Mouse (Mus musculus): ENCODE data around the gene Spag7. TPM values are rescaled to one million over a fixed set of nuclear protein-coding genes. Genes with fewer than 3 reads are reported as not detected.
A peak's percentile ranks its signal among the peaks of the same experiment; 100 is the strongest.

Gene Spag7
- polyA plus RNA-seq, 1 experiment: 36.6 TPM

DNA sequence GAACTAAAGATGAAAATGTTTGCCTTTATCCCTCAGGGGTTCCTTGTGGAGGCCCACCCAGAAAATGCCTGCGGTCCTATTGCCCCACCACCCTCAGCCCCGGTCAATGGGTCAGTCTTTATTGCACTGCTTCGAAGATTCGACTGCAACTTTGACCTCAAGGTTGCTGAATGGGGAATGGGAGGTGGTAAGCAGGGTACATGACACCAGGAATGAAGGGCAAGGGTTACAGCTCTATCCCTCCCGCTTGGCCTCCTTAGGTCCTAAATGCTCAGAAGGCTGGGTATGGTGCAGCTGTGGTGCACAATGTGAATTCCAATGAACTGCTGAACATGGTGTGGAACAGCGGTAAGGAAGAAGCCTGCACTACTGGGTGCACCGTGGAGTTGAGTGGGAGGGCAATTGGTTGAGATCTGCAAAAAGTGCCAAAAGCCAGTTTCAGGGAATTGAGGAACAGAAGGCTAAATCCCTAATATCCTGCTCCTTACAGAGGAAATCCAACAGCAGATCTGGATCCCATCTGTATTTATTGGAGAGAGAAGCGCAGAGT lies 20.0 kb downstream of the Spag7 start:
- Histone ChIP-seq H3K36me3 (ENCODE audit: control insufficient read depth, insufficient read depth, low read length) (peaks cover 61% of the 10 kb centered on the region), H3K27ac (ENCODE audit: insufficient read depth, low read depth, low read length) (peak overlapping the region; percentile 80), H3K4me3 (ENCODE audit: low read depth, low read length) (peak overlapping the region; percentile 27), H3K4me1 (ENCODE audit: control insufficient read depth, insufficient read depth, insufficient read length, low read length) (peaks cover 23% of the 10 kb centered on the region), H3K27me3 (ENCODE audit: control insufficient read depth, insufficient read depth, low read length) (no peaks in the 10 kb centered on the region)
- 46% methylated on average over 8 of the region's 8 CpGs for WGBS
- no peak for TF ChIP-seq CTCF (IDR thresholded peaks at IDR 0.05; ENCODE audit: extremely low read depth, insufficient read length, insufficient replicate concordance, low read depth, low read length)
- no peak for TF ChIP-seq POLR2A (IDR thresholded peaks at IDR 0.05; ENCODE audit: low read depth, low read length)

DNA sequence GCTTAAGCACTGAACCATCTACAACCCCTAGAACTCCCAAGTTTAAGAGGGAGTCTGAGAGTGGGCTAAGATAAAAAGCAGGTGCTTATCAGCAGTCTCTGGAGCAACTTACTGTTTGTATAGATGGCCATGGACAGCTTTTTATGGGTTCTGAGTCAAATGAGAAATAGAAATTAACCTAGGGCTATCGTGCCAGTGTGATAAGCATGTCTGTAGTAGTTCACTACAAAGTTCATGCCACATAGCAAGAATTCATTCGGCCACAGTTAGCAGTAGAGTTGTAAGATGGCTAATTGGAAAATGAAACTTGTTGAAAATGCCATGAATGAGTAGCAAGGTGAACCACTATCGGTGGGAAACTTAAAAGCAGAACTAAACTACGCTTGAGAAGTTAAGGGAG lies 20.7 kb downstream of the Spag7 start:
- Histone ChIP-seq H3K4me1 (ENCODE audit: control insufficient read depth, insufficient read depth, insufficient read length, low read length) (peaks cover 23% of the 10 kb centered on the region), H3K27me3 (ENCODE audit: control insufficient read depth, insufficient read depth, low read length) (no peaks in the 10 kb centered on the region), H3K27ac (ENCODE audit: insufficient read depth, low read depth, low read length) (peak overlapping the region; percentile 95), H3K36me3 (ENCODE audit: control insufficient read depth, insufficient read depth, low read length) (peaks cover 62% of the 10 kb centered on the region), H3K4me3 (ENCODE audit: low read depth, low read length) (no peak overlapping the region)
- 18% methylated on average over 4 of the region's 4 CpGs for WGBS
- TF ChIP-seq POLR2A (IDR thresholded peaks at IDR 0.05; ENCODE audit: low read depth, low read length) (no peak), CTCF (IDR thresholded peaks at IDR 0.05; ENCODE audit: extremely low read depth, insufficient read length, insufficient replicate concordance, low read depth, low read length) (no peak)

DNA sequence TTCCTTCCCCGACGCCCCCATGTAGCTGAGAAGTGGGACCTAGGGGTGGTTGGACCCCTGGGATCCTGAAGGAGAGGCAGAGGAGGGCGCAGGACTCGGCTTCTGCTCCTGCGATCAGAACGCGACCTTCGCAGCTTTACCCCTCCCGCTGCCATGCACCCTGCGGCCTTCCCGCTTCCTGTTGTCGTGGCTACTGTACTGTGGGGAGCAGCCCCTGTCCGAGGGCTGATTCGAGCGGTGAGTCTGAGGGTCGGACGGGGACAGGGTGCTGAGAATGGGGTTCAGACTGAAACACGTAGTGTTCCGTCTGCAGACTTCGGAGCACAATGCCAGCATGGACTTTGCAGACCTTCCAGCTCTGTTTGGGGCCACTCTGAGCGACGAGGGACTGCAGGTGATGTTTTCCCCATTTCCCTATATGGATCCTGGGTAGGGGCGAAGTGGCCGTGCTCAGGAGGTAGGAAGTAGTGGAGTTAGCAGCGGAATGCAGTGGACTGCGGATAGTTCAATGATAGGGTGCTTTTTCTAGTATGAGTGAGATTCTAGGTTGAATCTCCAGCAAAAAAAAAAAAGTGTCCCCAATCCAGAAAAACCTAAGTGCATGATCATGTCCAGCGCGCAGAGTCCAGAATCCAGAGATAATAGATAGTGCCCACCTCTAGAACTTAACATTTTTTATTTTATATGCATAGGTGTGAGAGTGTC lies 21.3 kb downstream of the Spag7 start:
- 1% methylated on average over 28 of the region's 28 CpGs for WGBS
- TF ChIP-seq CTCF (IDR thresholded peaks at IDR 0.05; ENCODE audit: extremely low read depth, insufficient read length, insufficient replicate concordance, low read depth, low read length) (no peak), POLR2A (IDR thresholded peaks at IDR 0.05; ENCODE audit: low read depth, low read length) (no peak)
- Histone ChIP-seq H3K36me3 (ENCODE audit: control insufficient read depth, insufficient read depth, low read length) (peaks cover 59% of the 10 kb centered on the region), H3K27me3 (ENCODE audit: control insufficient read depth, insufficient read depth, low read length) (no peaks in the 10 kb centered on the region), H3K27ac (ENCODE audit: insufficient read depth, low read depth, low read length) (peak overlapping the region; percentile 95), H3K4me3 (ENCODE audit: low read depth, low read length) (peak overlapping the region; percentile 95), H3K4me1 (ENCODE audit: control insufficient read depth, insufficient read depth, insufficient read length, low read length) (peaks cover 23% of the 10 kb centered on the region)

DNA sequence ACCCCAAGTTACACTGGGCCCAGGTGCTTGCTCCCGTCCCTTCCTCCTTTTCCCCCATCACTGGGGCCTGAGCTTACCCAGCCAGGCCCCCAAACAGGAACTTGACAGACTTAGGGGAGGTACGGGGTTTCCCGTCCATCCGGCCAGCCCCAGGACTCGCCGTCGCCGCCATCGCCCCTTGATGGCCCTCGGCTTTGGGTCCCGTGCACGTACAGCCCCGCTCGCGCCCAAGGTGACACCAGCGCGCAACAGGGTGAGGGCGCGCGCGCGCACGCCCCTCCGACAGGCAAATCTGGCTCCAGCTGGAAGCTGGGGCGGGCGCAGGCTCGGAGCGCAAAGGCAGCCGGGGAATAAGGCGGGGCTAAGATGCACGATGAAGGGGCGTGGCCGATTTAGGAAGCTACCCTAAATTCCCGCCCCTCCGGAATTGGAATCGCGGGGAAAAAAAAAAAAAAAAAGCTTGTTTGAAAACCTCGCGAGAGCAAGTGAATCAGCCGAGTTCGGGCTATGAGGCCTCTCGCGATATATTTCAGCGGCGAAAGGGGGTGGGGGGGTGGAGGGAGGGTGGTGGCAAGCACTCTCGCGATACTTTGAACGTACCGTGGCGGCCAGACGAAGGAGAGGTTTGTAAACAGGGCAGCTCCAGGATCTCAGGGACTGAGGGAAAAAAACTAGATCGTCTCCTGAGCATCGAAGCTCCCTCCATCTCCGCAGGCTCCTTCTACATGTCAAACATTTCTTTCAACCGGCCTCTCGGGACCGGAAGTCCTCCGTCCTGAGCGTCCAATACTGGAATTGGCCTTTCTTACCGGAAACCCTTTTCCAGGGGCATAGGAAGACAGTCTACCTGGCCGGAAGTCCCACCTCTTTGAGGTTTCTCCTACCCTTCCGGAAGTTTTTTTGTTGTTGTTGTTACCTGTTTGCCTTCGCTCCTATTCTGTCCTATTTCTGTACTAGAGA lies 22.2 kb downstream of the Spag7 start, which contains the start of the genes Rnf167 and Slc25a11:
TSS of gene Rnf167 (plus strand) at position 545 of the 960 bp plus-strand sequence.
TSS of gene Slc25a11 (minus strand) at position 789 of the 960 bp plus-strand sequence.
- peaks cover 23% of the 10 kb centered on the region for H3K4me1 ChIP-seq (ENCODE audit: control insufficient read depth, insufficient read depth, insufficient read length, low read length)
- H3K27ac ChIP-seq (ENCODE audit: insufficient read depth, low read depth, low read length): peak within 1 kb of the TSS; percentile 95
- H3K4me3 ChIP-seq (ENCODE audit: low read depth, low read length): peak within 1 kb of the TSS; percentile 95
- H3K36me3 ChIP-seq (ENCODE audit: control insufficient read depth, insufficient read depth, low read length): peaks cover 50% of the 10 kb centered on the region
- under 1% methylated on average over 63 of the region's 63 CpGs for WGBS
- no peaks in the 10 kb centered on the region for H3K27me3 ChIP-seq (ENCODE audit: control insufficient read depth, insufficient read depth, low read length)
- TF ChIP-seq CTCF (IDR thresholded peaks at IDR 0.05; ENCODE audit: extremely low read depth, insufficient read length, insufficient replicate concordance, low read depth, low read length) (no peak), POLR2A (IDR thresholded peaks at IDR 0.05; ENCODE audit: low read depth, low read length) (peak; percentile 66)

- peak overlapping the region; percentile 77 for H3K4me3 ChIP-seq (ENCODE audit: low read depth, low read length)
- H3K27me3 ChIP-seq (ENCODE audit: control insufficient read depth, insufficient read depth, low read length): no peaks in the 10 kb centered on the region
- 6% methylated on average over 3 of the region's 3 CpGs for WGBS
- H3K27ac ChIP-seq (ENCODE audit: insufficient read depth, low read depth, low read length): peak overlapping the region; percentile 73
- peaks cover 43% of the 10 kb centered on the region for H3K36me3 ChIP-seq (ENCODE audit: control insufficient read depth, insufficient read depth, low read length)
- TF ChIP-seq CTCF (IDR thresholded peaks at IDR 0.05; ENCODE audit: extremely low read depth, insufficient read length, insufficient replicate concordance, low read depth, low read length): no peak
- no peak for TF ChIP-seq POLR2A (IDR thresholded peaks at IDR 0.05; ENCODE audit: low read depth, low read length)
- H3K4me1 ChIP-seq (ENCODE audit: control insufficient read depth, insufficient read depth, insufficient read length, low read length): peaks cover 23% of the 10 kb centered on the region
Measured at GRCm38 (mm10) chr11:70646259-70646555, 23.0 kb downstream of the Spag7 start.

- WGBS: 76% methylated on average over 12 of the region's 12 CpGs
- Histone ChIP-seq H3K27me3 (ENCODE audit: control insufficient read depth, insufficient read depth, low read length) (no peaks in the 10 kb centered on the region), H3K36me3 (ENCODE audit: control insufficient read depth, insufficient read depth, low read length) (peaks cover 38% of the 10 kb centered on the region), H3K27ac (ENCODE audit: insufficient read depth, low read depth, low read length) (no peak overlapping the region; the same call in 1 of the 2 replicates), H3K4me1 (ENCODE audit: control insufficient read depth, insufficient read depth, insufficient read length, low read length) (peaks cover 19% of the 10 kb centered on the region; the same call in 1 of the 2 replicates), H3K4me3 (ENCODE audit: low read depth, low read length) (peak overlapping the region; percentile 77)
- TF ChIP-seq CTCF (IDR thresholded peaks at IDR 0.05; ENCODE audit: extremely low read depth, insufficient read length, insufficient replicate concordance, low read depth, low read length): no peak
- no peak for TF ChIP-seq POLR2A (IDR thresholded peaks at IDR 0.05; ENCODE audit: low read depth, low read length)
Measured at GRCm38 (mm10) chr11:70645461-70646258, 23.6 kb downstream of the Spag7 start.
